Mouse (Mus musculus): ENCODE data around the gene Slx4ip. TPM values are rescaled to one million over a fixed set of nuclear protein-coding genes. Genes with fewer than 3 reads are reported as not detected.

Gene Slx4ip
- total and polyA plus RNA-seq, 3 experiments: 1.3 to 2.5 TPM; not detected in 1

GRCm38 (mm10) chr2:137092523-137093297 lies 201.7 kb downstream of the Slx4ip start:
- DNase-seq (ENCODE audit: low read depth, low spot score): no peak
- no peak overlapping the region for H3K27ac ChIP-seq (ENCODE audit: control insufficient read depth, low read depth, low read length)

DNA sequence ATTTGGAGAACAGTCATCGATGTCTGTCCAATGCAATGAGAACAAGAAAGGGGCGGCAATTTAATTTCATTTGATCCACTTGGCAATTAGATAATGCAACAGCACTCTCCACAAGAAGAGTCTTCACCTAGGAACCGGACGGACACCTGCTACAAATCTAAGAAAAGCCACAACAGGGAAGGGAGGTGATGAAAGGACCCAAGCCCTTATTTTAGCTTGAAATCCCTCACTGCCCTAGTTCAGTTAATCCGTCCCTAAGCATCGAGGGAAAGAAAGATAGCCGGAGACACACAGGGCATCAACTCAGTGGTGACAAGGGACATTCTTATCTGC lies 202.2 kb downstream of the Slx4ip start:
- no peaks in the 10 kb centered on the region for H3K79me2 ChIP-seq (ENCODE audit: control insufficient read depth, insufficient read depth, low read length, poor library complexity)
- no peaks in the 10 kb centered on the region for H3K36me3 ChIP-seq (ENCODE audit: control insufficient read depth in 1 of 2, insufficient read depth in 2 of 2, low read length in 2 of 2)
- no peak overlapping the region for H3K9ac ChIP-seq (ENCODE audit: control insufficient read depth, low read depth, low read length, poor library complexity, severe bottlenecking)
- no peaks in the 10 kb centered on the region for H3K9me3 ChIP-seq (replicated peaks; ENCODE audit: insufficient read depth, low read length)
- TF ChIP-seq KAT2A (conservative IDR thresholded peaks at IDR 0.05; ENCODE audit: low read depth, low read length) (no peak), CTCF (IDR thresholded peaks at IDR 0.05 in 2 of 3, conservative IDR thresholded peaks at IDR 0.05 in 1 of 3; ENCODE audit: control insufficient read depth in 1 of 3, insufficient read depth in 1 of 3, low read depth in 2 of 3, low read length in 3 of 3, poor library complexity in 1 of 3, severe bottlenecking in 1 of 3) (no peak), ETS1 (IDR thresholded peaks at IDR 0.05; ENCODE audit: low read depth, low read length) (no peak), EP300 (IDR thresholded peaks at IDR 0.05; ENCODE audit: low read depth in 1 of 2, low read length in 2 of 2) (no peak), TAL1 (IDR thresholded peaks at IDR 0.05; ENCODE audit: low read length) (no peak), MAZ (IDR thresholded peaks at IDR 0.05; ENCODE audit: low read depth, low read length) (no peak)
- no peak for DNase-seq (ENCODE audit: low read depth, low spot score)
- no peaks in the 10 kb centered on the region for H3K27me3 ChIP-seq (ENCODE audit: control insufficient read depth in 1 of 2, insufficient read depth in 2 of 2, low read length in 2 of 2)
- H3K4me1 ChIP-seq (ENCODE audit: control insufficient read depth in 1 of 2, insufficient read depth in 2 of 2, low read length in 2 of 2): no peaks in the 10 kb centered on the region
- H3K27ac ChIP-seq (ENCODE audit: control insufficient read depth, low read depth, low read length): no peak overlapping the region
- H3K4me3 ChIP-seq (ENCODE audit: control insufficient read depth in 1 of 2, insufficient read depth in 1 of 2, low read depth in 2 of 2, low read length in 2 of 2): no peak overlapping the region

More at GRCm38 (mm10) chr2:137092523-137093297, 201.7 kb downstream of the Slx4ip start:
- no peak for TF ChIP-seq USF2 (IDR thresholded peaks at IDR 0.05; ENCODE audit: borderline replicate concordance in 1 of 2, insufficient read depth in 1 of 2, low read depth in 1 of 2, low read length in 2 of 2)
- no peak for TF ChIP-seq SIN3A (IDR thresholded peaks at IDR 0.05; ENCODE audit: low read length)
- no peak for TF ChIP-seq MXI1 (IDR thresholded peaks at IDR 0.05; ENCODE audit: low read depth, low read length)
- no peak for TF ChIP-seq CHD1 (IDR thresholded peaks at IDR 0.05; ENCODE audit: low read depth, low read length)
- no peak for TF ChIP-seq ZC3H11A (IDR thresholded peaks at IDR 0.05; ENCODE audit: low read depth, low read length)
- no peak for TF ChIP-seq ETS1 (IDR thresholded peaks at IDR 0.05; ENCODE audit: low read depth, low read length)
- TF ChIP-seq MEF2A (IDR thresholded peaks at IDR 0.05; ENCODE audit: extremely low read depth, insufficient replicate concordance, low read depth, low read length, poor library complexity, severe bottlenecking): no peak
- TF ChIP-seq RCOR1 (IDR thresholded peaks at IDR 0.05; ENCODE audit: low read depth, low read length): no peak
- no peak for TF ChIP-seq MYB (IDR thresholded peaks at IDR 0.05; ENCODE audit: low read depth, low read length)
- TF ChIP-seq MAFK (IDR thresholded peaks at IDR 0.05; ENCODE audit: borderline replicate concordance, low read depth, low read length): no peak
- H3K9ac ChIP-seq (ENCODE audit: control insufficient read depth, low read depth, low read length, poor library complexity, severe bottlenecking): no peak overlapping the region
- no peaks in the 10 kb centered on the region for H3K79me2 ChIP-seq (ENCODE audit: control insufficient read depth, insufficient read depth, low read length, poor library complexity)
- H3K9me3 ChIP-seq (replicated peaks; ENCODE audit: insufficient read depth, low read length): no peaks in the 10 kb centered on the region
- H3K36me3 ChIP-seq (ENCODE audit: control insufficient read depth in 1 of 2, insufficient read depth in 2 of 2, low read length in 2 of 2): no peaks in the 10 kb centered on the region
- H3K4me3 ChIP-seq (ENCODE audit: control insufficient read depth in 1 of 2, insufficient read depth in 1 of 2, low read depth in 2 of 2, low read length in 2 of 2): no peak overlapping the region
- H3K4me1 ChIP-seq (ENCODE audit: control insufficient read depth in 1 of 2, insufficient read depth in 2 of 2, low read length in 2 of 2): no peaks in the 10 kb centered on the region
- H3K27me3 ChIP-seq (ENCODE audit: control insufficient read depth in 1 of 2, insufficient read depth in 2 of 2, low read length in 2 of 2): no peaks in the 10 kb centered on the region

Data from MEL (cell line).